Mouse (Mus musculus): ENCODE results near the gene Ntm.
A peak's percentile ranks its signal among the peaks of the same experiment; 100 is the strongest.

Gene Ntm

GRCm38 (mm10) chr9:29661468-29662145 lies 301.3 kb downstream of the Ntm start:
- peak; percentile 10 for DNase-seq (ENCODE audit: low read depth, low spot score)

- no peak for DNase-seq (ENCODE audit: low read depth, low spot score)
Observed at GRCm38 (mm10) chr9:29660059-29660613, 302.8 kb downstream of the Ntm start.

- DNase-seq (ENCODE audit: low read depth, low spot score), result no peak
Observed at GRCm38 (mm10) chr9:29657761-29658465, 305.0 kb downstream of the Ntm start.

- no peak for DNase-seq (ENCODE audit: low read depth, low spot score)
Observed at GRCm38 (mm10) chr9:29654885-29655284, 308.1 kb downstream of the Ntm start.

- no peak for DNase-seq (ENCODE audit: low read depth, low spot score)
Observed at GRCm38 (mm10) chr9:29653678-29654235, 309.2 kb downstream of the Ntm start.

- DNase-seq (ENCODE audit: low read depth, low spot score), result no peak
Observed at GRCm38 (mm10) chr9:29652854-29653253, 310.1 kb downstream of the Ntm start.

GRCm38 (mm10) chr9:29651856-29652255 lies 311.1 kb downstream of the Ntm start:
- no peak for DNase-seq (ENCODE audit: low read depth, low spot score)

- no peak for DNase-seq (ENCODE audit: low read depth, low spot score)
Observed at GRCm38 (mm10) chr9:29651226-29651625, 311.7 kb downstream of the Ntm start.

GRCm38 (mm10) chr9:29650679-29651078 lies 312.3 kb downstream of the Ntm start:
- peak; percentile 2 for DNase-seq (ENCODE audit: low read depth, low spot score)

GRCm38 (mm10) chr9:29650266-29650665 lies 312.7 kb downstream of the Ntm start:
- no peak for DNase-seq (ENCODE audit: low read depth, low spot score)

GRCm38 (mm10) chr9:29648256-29648655 lies 314.7 kb downstream of the Ntm start:
- no peak for DNase-seq (ENCODE audit: low read depth, low spot score)

- DNase-seq (ENCODE audit: low read depth, low spot score), result no peak
Observed at GRCm38 (mm10) chr9:29647764-29648163, 315.2 kb downstream of the Ntm start.

- no peak for DNase-seq (ENCODE audit: low read depth, low spot score)
Observed at GRCm38 (mm10) chr9:29645796-29646400, 317.0 kb downstream of the Ntm start.

GRCm38 (mm10) chr9:29642997-29643657 lies 319.8 kb downstream of the Ntm start:
- DNase-seq (ENCODE audit: low read depth, low spot score), result peak; percentile 14

GRCm38 (mm10) chr9:29637335-29637734 lies 325.6 kb downstream of the Ntm start:
- DNase-seq (ENCODE audit: low read depth, low spot score), result no peak

GRCm38 (mm10) chr9:29617181-29617580 lies 345.8 kb downstream of the Ntm start:
- no peak for DNase-seq (ENCODE audit: low read depth, low spot score)

GRCm38 (mm10) chr9:29612020-29612612 lies 350.8 kb downstream of the Ntm start:
- DNase-seq (ENCODE audit: low read depth, low spot score), result no peak

GRCm38 (mm10) chr9:29610867-29611266 lies 352.1 kb downstream of the Ntm start:
- no peak for DNase-seq (ENCODE audit: low read depth, low spot score)

- DNase-seq (ENCODE audit: low read depth, low spot score), result no peak
Observed at GRCm38 (mm10) chr9:29597665-29598064, 365.3 kb downstream of the Ntm start.

- DNase-seq (ENCODE audit: low read depth, low spot score), result no peak
Observed at GRCm38 (mm10) chr9:29595321-29595720, 367.6 kb downstream of the Ntm start.
